In genomic region chr15:102727951-102728350, GRCm38 (mm10) we compare ENCODE assay signal across 20 mouse cellular contexts.
"Had no signal": no experiment of that assay in that cellular context is flagged by ENCODE, and none has a peak within 500 bp of the region (broad histone marks: within the 10 kb centered on the region; RNA-seq: fewer than 3 reads in every experiment).

No protein-coding gene starts in this region.

- H3K4me1 ChIP-seq: liver, embryonic 12.5 days; midbrain, embryonic 12.5 days had no signal

- H3K4me3 ChIP-seq: limb, embryonic 15.5 days; liver, embryonic 12.5 days; midbrain, embryonic 10.5 days; midbrain, embryonic 12.5 days; myocyte; neural tube, embryonic 13.5 days; neural tube, embryonic 15.5 days had no signal

- H3K9ac ChIP-seq: limb, embryonic 15.5 days; liver, embryonic 12.5 days; liver, embryonic 14.5 days; lung, embryonic 14.5 days; midbrain, embryonic 12.5 days; neural tube, embryonic 13.5 days; neural tube, embryonic 15.5 days had no signal

- H3K27ac ChIP-seq: limb, embryonic 15.5 days; liver, embryonic 12.5 days; liver, embryonic 14.5 days; macrophage; midbrain, embryonic 10.5 days; midbrain, embryonic 12.5 days; neural tube, embryonic 13.5 days; neural tube, embryonic 15.5 days had no signal

- ATAC-seq: liver, embryonic 12.5 days; midbrain, embryonic 16.5 days had no signal

- DNase-seq: lung, embryonic 14.5 days; midbrain, embryonic 14.5 days; retina, postnatal 1 day; right cerebral cortex, adult 18-20 months; right cerebral cortex, postnatal 25 days; right cerebral cortex, postnatal 4 days; spleen, adult 18-20 months; thymus, adult 18-20 months; thymus, postnatal 14 days; thymus, postnatal 36 days had no signal

- H3K9me3 ChIP-seq: limb, embryonic 15.5 days; liver, embryonic 12.5 days; midbrain, embryonic 10.5 days; midbrain, embryonic 12.5 days; neural tube, embryonic 13.5 days; neural tube, embryonic 15.5 days had no signal

- H3K36me3 ChIP-seq: limb, embryonic 15.5 days; liver, embryonic 12.5 days; midbrain, embryonic 10.5 days; midbrain, embryonic 12.5 days; neural tube, embryonic 13.5 days; neural tube, embryonic 15.5 days had no signal

- H3K27me3 ChIP-seq: limb, embryonic 15.5 days had no signal

- H3K4me2 ChIP-seq: limb, embryonic 15.5 days; liver, embryonic 12.5 days; lung, embryonic 14.5 days; midbrain, embryonic 12.5 days; neural tube, embryonic 13.5 days; neural tube, embryonic 15.5 days had no signal
